Mouse (Mus musculus) limb, embryonic 10.5 days (tissue): Measurements from ENCODE around the gene Hist1h1d. TPM values are rescaled to one million over a fixed set of nuclear protein-coding genes. Genes with fewer than 3 reads are reported as not detected.

Experiments
- DNase-seq: peaks from one replicate; pipeline ENCODE4 v3.0.0-alpha.2; 2017; ENCODE audit warnings: low spot score
- H3K27ac ChIP-seq: fragments of 300-500 bp; sonication (generic); 2 replicates; pipeline ENCODE4 v1.5.1; 2016; ENCODE audit warnings: mild to moderate bottlenecking
- H3K27me3 ChIP-seq: fragments of 300-500 bp; sonication (generic); 2 replicates; pipeline ENCODE4 v1.6.1; 2016; ENCODE audit warnings: low read depth, mild to moderate bottlenecking; ENCODE audit not compliant: poor library complexity, severe bottlenecking
- H3K36me3 ChIP-seq: fragments of 300-500 bp; sonication (generic); 2 replicates; pipeline ENCODE4 v1.6.1; 2016; ENCODE audit warnings: mild to moderate bottlenecking, moderate library complexity
- H3K4me1 ChIP-seq: fragments of 300-500 bp; sonication (generic); 2 replicates; pipeline ENCODE4 v1.6.1; 2016
- H3K4me3 ChIP-seq: fragments of 300-500 bp; sonication (generic); 2 replicates; pipeline ENCODE4 v1.5.1; 2016; ENCODE audit warnings: mild to moderate bottlenecking, moderate library complexity
- H3K9me3 ChIP-seq: fragments of 300-500 bp; sonication (generic); replicated peaks from 2 replicates; pipeline ENCODE4 v1.6.1; 2016; ENCODE audit warnings: mild to moderate bottlenecking
- WGBS: fragments of 180-500 bp; shearing (Covaris S2); methylation state at CpG from one replicate; pipeline ENCODE4 v1.1.7; 2016; 5-methylcytosine and 5-hydroxymethylcytosine counted together
- polyA plus RNA-seq: library from polyadenylated mRNA; unstranded; fragments of >200 nt; fragmentation: Nextera tagmentation; extraction: Ambion mirVana; gene quantifications from 2 replicates; pipeline ENCODE4 v1.2.1, GENCODE M21; 2016

Hist1h1d gene
- polyA plus RNA-seq, 1 experiment from 2014 or later, result 0.59 TPM

GRCm38 (mm10) chr13:23518885-23519284 is 34.2 kb upstream of the Hist1h1d start:
- 0% methylated on average over 6 of the region's 6 CpGs for WGBS
- Histone ChIP-seq H3K27me3 (no peaks in the 10 kb centered on the region), H3K9me3 (no peaks in the 10 kb centered on the region), H3K27ac (no peak overlapping the region), H3K36me3 (no peaks in the 10 kb centered on the region), H3K4me1 (peaks cover 5% of the 10 kb centered on the region), H3K4me3 (peak overlapping the region; percentile 51)
- DNase-seq, result peak; percentile 76

- WGBS, result under 1% methylated on average over 10 of the region's 10 CpGs
- peaks cover 5% of the 10 kb centered on the region for H3K4me1 ChIP-seq
- H3K27ac ChIP-seq, result no peak overlapping the region
- no peaks in the 10 kb centered on the region for H3K9me3 ChIP-seq
- DNase-seq, result peak; percentile 72
- no peaks in the 10 kb centered on the region for H3K36me3 ChIP-seq
- peak overlapping the region; percentile 51 for H3K4me3 ChIP-seq
- H3K27me3 ChIP-seq, result no peaks in the 10 kb centered on the region
These were observed 33.6 kb upstream of the Hist1h1d start for GRCm38 (mm10) chr13:23519416-23519815.

- Histone ChIP-seq H3K9me3 (no peaks in the 10 kb centered on the region), H3K36me3 (no peaks in the 10 kb centered on the region), H3K27ac (no peak overlapping the region), H3K4me3 (peak overlapping the region; percentile 27), H3K4me1 (peaks cover 7% of the 10 kb centered on the region), H3K27me3 (no peaks in the 10 kb centered on the region)
- peak; percentile 79 for DNase-seq
- under 1% methylated on average over 14 of the region's 14 CpGs for WGBS
These were observed 31.4 kb upstream of the Hist1h1d start for GRCm38 (mm10) chr13:23521703-23522102.

GRCm38 (mm10) chr13:23523976-23524375 is 29.1 kb upstream of the Hist1h1d start:
- no peaks in the 10 kb centered on the region for H3K27me3 ChIP-seq
- no peaks in the 10 kb centered on the region for H3K36me3 ChIP-seq
- WGBS, result 63% methylated on average over 5 of the region's 5 CpGs

GRCm38 (mm10) chr13:23524654-23525053 is 28.4 kb upstream of the Hist1h1d start:
- no peaks in the 10 kb centered on the region for H3K36me3 ChIP-seq
- H3K27me3 ChIP-seq, result no peaks in the 10 kb centered on the region
- DNase-seq, result peak; percentile 93
- no peaks in the 10 kb centered on the region for H3K9me3 ChIP-seq
- H3K4me1 ChIP-seq, result peaks cover 19% of the 10 kb centered on the region
- H3K4me3 ChIP-seq, result peak overlapping the region; percentile 19
- no peak overlapping the region for H3K27ac ChIP-seq
- WGBS, result 10% methylated on average over 5 of the region's 5 CpGs

More at GRCm38 (mm10) chr13:23523976-23524375, 29.1 kb upstream of the Hist1h1d start:
- no peak overlapping the region for H3K4me3 ChIP-seq
- no peak overlapping the region for H3K27ac ChIP-seq
- DNase-seq, result no peak
- peaks cover 13% of the 10 kb centered on the region for H3K4me1 ChIP-seq
- H3K9me3 ChIP-seq, result no peaks in the 10 kb centered on the region

- Histone ChIP-seq H3K36me3 (no peaks in the 10 kb centered on the region), H3K27me3 (no peaks in the 10 kb centered on the region), H3K4me1 (peaks cover 19% of the 10 kb centered on the region), H3K9me3 (no peaks in the 10 kb centered on the region), H3K4me3 (peak overlapping the region; percentile 53), H3K27ac (no peak overlapping the region)
- WGBS, result 1% methylated on average over 10 of the region's 10 CpGs
- peak; percentile 67 for DNase-seq
These were observed 27.2 kb upstream of the Hist1h1d start for GRCm38 (mm10) chr13:23525901-23526300.

GRCm38 (mm10) chr13:23526312-23526711 is 26.8 kb upstream of the Hist1h1d start:
- Histone ChIP-seq H3K36me3 (no peaks in the 10 kb centered on the region), H3K4me3 (peak overlapping the region; percentile 53), H3K9me3 (no peaks in the 10 kb centered on the region), H3K27ac (peak overlapping the region; percentile 79), H3K27me3 (no peaks in the 10 kb centered on the region), H3K4me1 (peaks cover 19% of the 10 kb centered on the region)
- WGBS, result under 1% methylated on average over 17 of the region's 17 CpGs
- DNase-seq, result peak; percentile 93

- 76% methylated on average over 5 of the region's 5 CpGs for WGBS
These were observed 24.1 kb upstream of the Hist1h1d start for GRCm38 (mm10) chr13:23529005-23529404.

GRCm38 (mm10) chr13:23529480-23530165 is 23.4 kb upstream of the Hist1h1d start:
- H3K27ac ChIP-seq, result peak overlapping the region; percentile 97
- H3K4me3 ChIP-seq, result peak overlapping the region; percentile 63
- no peaks in the 10 kb centered on the region for H3K9me3 ChIP-seq
- peaks cover 31% of the 10 kb centered on the region for H3K4me1 ChIP-seq
- H3K27me3 ChIP-seq, result no peaks in the 10 kb centered on the region
- 40% methylated on average over 2 of the region's 2 CpGs for WGBS
- no peak for DNase-seq
- H3K36me3 ChIP-seq, result no peaks in the 10 kb centered on the region

More at GRCm38 (mm10) chr13:23529005-23529404, 24.1 kb upstream of the Hist1h1d start:
- H3K4me3 ChIP-seq, result peak overlapping the region; percentile 27; the same call in 1 of the 2 replicates
- no peaks in the 10 kb centered on the region for H3K9me3 ChIP-seq
- peak overlapping the region; percentile 22; the same call in 1 of the 2 replicates for H3K27ac ChIP-seq
- peaks cover 31% of the 10 kb centered on the region for H3K4me1 ChIP-seq
- DNase-seq, result peak; percentile 49
- H3K36me3 ChIP-seq, result no peaks in the 10 kb centered on the region
- H3K27me3 ChIP-seq, result no peaks in the 10 kb centered on the region

- H3K27ac ChIP-seq, result peak overlapping the region; percentile 97
These were observed 22.7 kb upstream of the Hist1h1d start for GRCm38 (mm10) chr13:23530181-23530900.

GRCm38 (mm10) chr13:23530901-23531875 is 21.9 kb upstream of the Hist1h1d start, which contains the start of gene Hist1h4h:
Gene Hist1h4h (plus strand): TSS chr13:23531050.
- peak; percentile 97 for DNase-seq
- Histone ChIP-seq H3K9me3 (no peaks in the 10 kb centered on the region), H3K27me3 (no peaks in the 10 kb centered on the region), H3K36me3 (no peaks in the 10 kb centered on the region), H3K4me1 (peaks cover 27% of the 10 kb centered on the region), H3K4me3 (peak within 1 kb of the TSS; percentile 63), H3K27ac (peak within 1 kb of the TSS; percentile 97)
- WGBS, result under 1% methylated on average over 66 of the region's 70 CpGs

More at GRCm38 (mm10) chr13:23530181-23530900, 22.7 kb upstream of the Hist1h1d start:
- Histone ChIP-seq H3K9me3 (no peaks in the 10 kb centered on the region), H3K36me3 (no peaks in the 10 kb centered on the region), H3K4me3 (peak overlapping the region; percentile 63), H3K4me1 (peaks cover 30% of the 10 kb centered on the region), H3K27me3 (no peaks in the 10 kb centered on the region)
- peak; percentile 56 for DNase-seq
- WGBS, result under 1% methylated on average over 20 of the region's 20 CpGs
